Mouse (Mus musculus): Measurements from ENCODE around the gene Chodl.

Chodl gene

DNA sequence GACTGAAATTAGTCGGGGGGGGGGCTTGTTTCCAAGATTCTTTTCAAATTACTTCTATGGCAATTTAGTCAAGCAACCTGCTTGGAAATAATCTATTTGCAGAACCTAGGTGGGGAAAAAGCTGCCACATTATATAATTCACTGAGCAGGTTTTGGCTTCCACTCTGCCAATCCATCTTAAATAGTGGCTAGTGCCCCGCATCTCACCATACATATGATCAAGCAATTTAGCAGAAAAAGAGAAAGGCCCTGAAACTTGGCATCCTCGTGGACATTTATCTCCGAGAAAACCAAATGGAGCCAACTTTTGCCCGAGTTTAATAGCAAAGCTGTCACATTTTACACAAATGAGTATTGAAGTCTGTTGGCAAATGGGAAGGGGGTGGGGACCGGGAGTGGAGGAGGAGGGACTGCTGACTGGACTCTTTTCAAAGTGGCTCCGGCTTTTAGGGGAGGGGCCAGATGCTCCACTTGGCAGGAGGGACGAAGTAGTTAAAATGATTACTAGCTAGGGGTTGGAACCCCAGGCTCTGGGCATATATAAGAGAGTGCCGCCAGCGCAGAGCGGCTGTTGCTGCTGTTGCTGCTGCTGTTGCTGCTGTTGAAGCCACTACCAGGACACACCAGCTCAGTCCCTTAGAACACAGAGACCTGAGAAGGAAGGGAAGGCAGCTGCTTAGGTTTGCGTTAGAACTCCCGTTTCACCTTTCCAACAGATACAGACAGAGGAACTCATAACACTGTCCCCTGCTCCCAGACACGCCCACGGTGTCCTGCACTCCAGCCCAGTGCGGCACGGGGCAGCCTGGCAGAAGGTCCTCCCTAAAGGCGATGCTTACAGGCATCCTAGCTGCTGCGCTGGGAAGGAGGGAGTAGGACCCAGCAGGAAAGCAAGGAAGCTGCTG lies at the start of gene Chodl:
Chodl (plus strand) TSS at position 567 of the 905 bp plus-strand sequence.
- no peak for DNase-seq (ENCODE audit: low spot score in 2 of 2)

- no peak for DNase-seq (ENCODE audit: low spot score in 2 of 2)
Measured at GRCm38 (mm10) chr16:78922644-78923043, 8.1 kb upstream of the Chodl start.

DNA sequence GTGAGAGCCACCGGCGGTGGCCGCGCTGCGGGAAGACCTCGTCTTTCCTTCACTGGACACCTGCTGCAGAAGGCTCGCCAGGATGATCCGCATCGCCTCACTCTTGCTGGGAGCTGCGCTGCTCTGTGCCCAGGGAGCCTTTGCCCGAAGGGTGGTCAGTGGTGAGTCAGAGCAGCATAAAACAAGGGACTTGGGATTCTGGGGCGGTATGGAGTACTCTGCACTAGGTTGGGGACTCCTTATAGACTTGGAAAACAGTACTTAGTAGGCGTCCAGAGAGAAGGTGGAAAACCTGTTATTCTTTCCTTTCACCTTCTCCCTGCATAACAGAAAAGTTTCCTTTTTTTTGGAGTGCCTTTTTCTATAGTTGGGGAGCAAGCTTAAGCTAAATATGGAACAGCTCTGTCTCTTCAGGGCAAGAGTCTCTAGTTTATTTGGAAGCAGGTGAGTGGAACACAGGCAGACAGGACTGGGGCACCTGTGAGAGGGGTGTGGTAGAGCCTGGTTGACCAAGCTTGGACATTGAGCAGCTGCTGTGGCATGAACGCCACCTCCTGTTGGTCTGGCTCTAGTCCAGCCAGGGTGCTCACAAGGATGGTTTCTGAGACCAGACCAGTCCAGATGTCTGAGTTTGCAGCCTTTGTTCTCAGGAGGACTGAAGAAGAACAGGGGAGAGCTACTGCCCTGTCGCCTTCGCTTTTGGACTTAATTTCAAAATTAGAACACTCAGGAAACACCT lies 708 bp downstream of the Chodl start:
- DNase-seq (ENCODE audit: low spot score in 2 of 2): no peak

DNA sequence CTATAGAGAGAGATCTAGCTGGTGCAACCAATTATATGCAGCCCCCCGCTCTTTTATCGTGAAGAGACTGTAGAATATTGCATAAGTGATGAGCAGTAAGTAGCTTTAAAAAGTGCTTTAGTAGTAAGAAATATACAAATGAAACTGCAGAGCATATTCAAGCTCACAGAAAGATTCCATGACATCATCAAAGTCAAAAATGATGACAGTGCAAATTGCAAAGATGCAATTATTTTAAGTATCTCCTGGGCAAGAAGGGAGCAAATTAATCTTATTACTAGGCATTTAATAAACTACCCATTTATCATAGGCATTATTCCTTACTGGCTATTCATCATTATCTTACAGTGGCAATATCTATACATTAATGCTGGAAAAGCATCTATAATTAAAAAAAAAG lies 3.5 kb downstream of the Chodl start:
- DNase-seq (ENCODE audit: low spot score in 2 of 2): no peak

DNA sequence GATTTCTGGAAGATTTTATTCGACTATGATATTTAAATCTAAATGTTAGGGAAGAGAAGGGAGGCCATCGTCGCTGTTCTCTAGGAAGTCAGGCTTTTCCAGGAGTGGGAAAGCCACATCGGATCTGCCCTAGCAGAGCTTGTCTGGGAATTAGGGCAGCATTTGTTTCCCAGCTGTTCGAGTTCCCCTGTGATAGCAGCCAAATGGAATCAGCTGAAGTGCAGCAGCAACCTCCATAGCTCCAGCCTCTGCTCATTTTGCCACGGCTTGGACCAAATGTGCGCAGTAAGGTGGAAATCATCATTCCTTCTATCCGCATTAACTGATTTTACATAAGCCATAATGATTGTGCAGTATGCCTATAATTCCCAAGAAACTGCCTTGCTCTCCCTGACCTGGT lies 7.0 kb downstream of the Chodl start:
- no peak for DNase-seq (ENCODE audit: low spot score in 2 of 2)

DNA sequence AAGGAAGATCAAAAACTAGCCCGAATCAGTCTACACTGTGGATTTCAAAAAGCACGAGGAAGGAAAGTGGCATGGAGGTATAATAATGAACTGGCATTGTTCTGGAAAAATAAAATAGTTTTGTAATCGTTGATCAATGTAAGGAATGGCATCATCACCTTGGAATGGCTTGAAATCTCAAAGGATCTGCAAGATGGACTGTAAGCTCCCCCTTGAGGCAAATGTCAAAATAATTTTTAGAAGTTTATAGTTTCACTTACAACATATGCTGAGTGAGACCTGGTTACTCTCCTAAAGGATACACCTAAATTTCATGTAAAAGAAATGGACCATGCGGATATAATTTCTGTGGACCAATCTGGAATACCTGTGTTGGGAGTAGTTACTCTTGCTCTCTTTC lies 19.6 kb downstream of the Chodl start:
- no peak for DNase-seq (ENCODE audit: low spot score in 2 of 2)

- DNase-seq (ENCODE audit: low spot score in 2 of 2): no peak
Measured at GRCm38 (mm10) chr16:78957434-78957833, 26.7 kb downstream of the Chodl start.

DNA sequence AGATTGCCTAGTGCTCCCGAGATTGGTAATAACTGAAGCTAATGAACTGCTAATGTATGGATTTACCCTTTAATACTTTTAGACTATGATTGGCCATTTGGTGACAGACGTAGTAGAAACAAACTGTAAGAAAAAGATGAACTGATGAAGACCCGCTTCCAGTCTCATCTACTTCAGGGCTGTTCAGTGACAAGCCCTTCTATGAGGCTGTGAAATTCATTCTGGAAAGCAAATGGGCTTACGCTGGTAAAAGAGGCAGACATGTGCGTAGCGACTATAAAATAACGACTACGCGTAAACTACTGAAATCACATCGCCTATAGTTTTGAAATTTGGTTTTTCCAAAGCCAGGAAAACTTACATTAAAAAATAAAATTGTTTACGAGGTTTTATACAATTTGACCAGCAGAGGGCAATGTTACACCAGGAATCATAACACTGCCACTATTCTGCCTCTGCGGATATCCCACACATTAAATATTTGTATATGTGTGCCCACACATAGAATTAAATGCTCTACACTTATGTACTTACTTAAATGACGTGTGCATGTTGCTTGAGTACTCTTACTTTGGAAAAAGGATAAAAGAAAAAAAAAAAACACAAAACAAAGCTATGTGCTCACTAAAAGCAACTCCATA lies 38.5 kb downstream of the Chodl start:
- DNase-seq (ENCODE audit: low spot score in 2 of 2): no peak

GRCm38 (mm10) chr16:78974099-78974498 lies 43.4 kb downstream of the Chodl start:
- DNase-seq (ENCODE audit: low spot score in 2 of 2): no peak

DNA sequence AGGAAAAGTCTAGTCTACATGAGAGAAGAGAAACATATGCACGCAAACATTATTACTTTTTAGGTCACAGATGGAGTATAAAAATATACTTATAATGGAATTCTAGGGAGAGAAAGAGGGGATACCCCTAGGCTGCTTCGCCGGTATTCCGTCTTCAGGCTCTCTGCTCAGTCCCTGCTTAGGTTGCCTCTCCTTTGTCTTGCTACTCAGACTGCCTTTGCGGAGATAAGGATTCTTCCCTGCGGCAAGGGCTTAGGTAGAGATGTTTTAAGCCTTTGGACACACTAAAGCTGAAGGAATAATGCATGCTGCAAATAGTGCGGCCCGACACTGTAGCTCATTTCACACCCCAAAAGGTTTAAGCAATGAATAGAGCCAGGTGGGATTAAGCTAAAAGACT lies 45.6 kb downstream of the Chodl start:
- DNase-seq (ENCODE audit: low spot score in 2 of 2): no peak
